Mouse (Mus musculus) MEL (cell line): ENCODE measurements around the gene Lbx2.

Experiments used
- CTCF ChIP-seq, 3 experiments: IDR thresholded peaks in 2 of 3; conservative IDR thresholded peaks in 1 of 3; 2 replicates each; pipeline ENCODE4 v1.5.1; 2011 to 2012; ENCODE audit warnings: low read length in 3 of 3, low read depth in 2 of 3, mild to moderate bottlenecking in 2 of 3, improper control_type of control experiment in 1 of 3, inconsistent platforms in 1 of 3, mixed read lengths in 1 of 3, moderate library complexity in 1 of 3; ENCODE audit not compliant: control insufficient read depth in 1 of 3, insufficient read depth in 1 of 3, poor library complexity in 1 of 3, severe bottlenecking in 1 of 3
- MAFK ChIP-seq: IDR thresholded peaks from 2 replicates; pipeline ENCODE4 v1.6.1; 2011; ENCODE audit warnings: low read depth, mild to moderate bottlenecking, low read length, improper control_type of control experiment, borderline replicate concordance
- POLR2A ChIP-seq, 2 experiments: IDR thresholded peaks; 2 replicates each; pipeline ENCODE4 v1.6.1; 2011 to 2012; ENCODE audit warnings: low read length in 2 of 2, mild to moderate bottlenecking in 2 of 2, control low read depth in 1 of 2, improper control_type of control experiment in 1 of 2, low read depth in 1 of 2, moderate library complexity in 1 of 2; ENCODE audit not compliant: control insufficient read depth in 1 of 2, insufficient read depth in 1 of 2, poor library complexity in 1 of 2
- RAD21 ChIP-seq: IDR thresholded peaks from 2 replicates; pipeline ENCODE4 v1.6.1; 2011; ENCODE audit warnings: mild to moderate bottlenecking, low read depth, low read length, improper control_type of control experiment

GRCm38 (mm10) chr6:83136881-83137575 is 50.9 kb downstream of the Lbx2 start:
- TF ChIP-seq POLR2A (IDR thresholded peaks at IDR 0.05; ENCODE audit: control insufficient read depth in 1 of 2, insufficient read depth in 1 of 2, low read depth in 1 of 2, low read length in 2 of 2, poor library complexity in 1 of 2) (0 out of 4 replicates have a peak, but pooled peaks of 1 of the 2 experiments have one; percentile 15), MAFK (no peak), CTCF (IDR thresholded peaks at IDR 0.05 in 2 of 3, conservative IDR thresholded peaks at IDR 0.05 in 1 of 3; ENCODE audit: control insufficient read depth in 1 of 3, insufficient read depth in 1 of 3, low read depth in 2 of 3, low read length in 3 of 3, poor library complexity in 1 of 3, severe bottlenecking in 1 of 3) (no peak), RAD21 (no peak)
